Mouse (Mus musculus) kidney, embryonic 16.5 days (tissue): ENCODE measurements around the gene Nck2. TPM values are rescaled to one million over a fixed set of nuclear protein-coding genes. Genes with fewer than 3 reads are reported as not detected.

Experiments used
- ATAC-seq: fragments of 200-750 bp; cut with Nextera tagmentation; 2 replicates; pipeline ENCODE4 v1.8.0; 2017; ENCODE audit warnings: moderate TSS enrichment; ENCODE audit not compliant: low FRiP score, low TSS enrichment
- H3K27ac ChIP-seq: fragments of 300-500 bp; sonication (generic); 2 replicates; pipeline ENCODE4 v1.5.1; 2014; ENCODE audit warnings: low read length
- H3K27me3 ChIP-seq: fragments of 300-500 bp; sonication (generic); 2 replicates; pipeline ENCODE4 v1.6.1; 2014; ENCODE audit warnings: low read length, control low read depth, mixed read lengths; ENCODE audit not compliant: insufficient read depth
- H3K36me3 ChIP-seq: fragments of 300-500 bp; sonication (generic); 2 replicates; pipeline ENCODE4 v1.6.1; 2014; ENCODE audit warnings: low read length, control low read depth, mixed read lengths; ENCODE audit not compliant: insufficient read depth
- H3K4me1 ChIP-seq: fragments of 300-500 bp; sonication (generic); 2 replicates; pipeline ENCODE4 v1.6.1; 2014; ENCODE audit warnings: low read length, control low read depth, mixed read lengths; ENCODE audit not compliant: insufficient read depth
- H3K4me2 ChIP-seq: fragments of 300-500 bp; sonication (generic); replicated peaks from 2 replicates; pipeline ENCODE4 v1.6.1; 2014; ENCODE audit warnings: low read depth, low read length
- H3K4me3 ChIP-seq: fragments of 300-500 bp; sonication (generic); 2 replicates; pipeline ENCODE4 v1.5.1; 2014; ENCODE audit warnings: mild to moderate bottlenecking, low read length
- H3K9ac ChIP-seq: fragments of 300-500 bp; sonication (generic); replicated peaks from 2 replicates; pipeline ENCODE4 v1.6.1; 2014; ENCODE audit warnings: low read length
- H3K9me3 ChIP-seq: fragments of 300-500 bp; sonication (generic); 2 replicates; pipeline ENCODE4 v1.6.1; 2016; ENCODE audit warnings: low read length, control low read depth
- WGBS: fragments of 180-500 bp; shearing (Covaris S2); extraction: QIAGEN DNeasy Blood & Tissue Kit; methylation state at CpG from one replicate; pipeline ENCODE4 v1.1.7; 2014; 5-methylcytosine and 5-hydroxymethylcytosine counted together
- polyA plus RNA-seq: library from polyadenylated mRNA; unstranded; fragments of >200 nt; fragmentation: Nextera tagmentation; extraction: Ambion mirVana; gene quantifications from 2 replicates; pipeline ENCODE4 v1.2.1, GENCODE M21; 2015

The Nck2 gene
- polyA plus RNA-seq, 1 experiment from 2014 or later = 44.5 TPM

GRCm38 (mm10) chr1:43507809-43508208 is 63.4 kb downstream of the Nck2 start:
- Histone ChIP-seq H3K9me3 (no peaks in the 10 kb centered on the region), H3K4me3 (no peak overlapping the region), H3K9ac (no peak overlapping the region), H3K27ac (no peak overlapping the region), H3K36me3 (peaks cover 14% of the 10 kb centered on the region), H3K4me1 (peaks cover 33% of the 10 kb centered on the region), H3K4me2 (no peak overlapping the region), H3K27me3 (no peaks in the 10 kb centered on the region)
- WGBS = 59% methylated on average over 1 of the region's 1 CpGs
- ATAC-seq = no peak

- no peak overlapping the region for H3K27ac ChIP-seq
- 87% methylated on average over 12 of the region's 12 CpGs for WGBS
- H3K36me3 ChIP-seq = peaks cover 21% of the 10 kb centered on the region
- ATAC-seq = no peak
- peaks cover 8% of the 10 kb centered on the region for H3K4me1 ChIP-seq
- no peaks in the 10 kb centered on the region for H3K27me3 ChIP-seq
- no peaks in the 10 kb centered on the region for H3K9me3 ChIP-seq
- H3K9ac ChIP-seq = no peak overlapping the region
- no peak overlapping the region for H3K4me2 ChIP-seq
- no peak overlapping the region for H3K4me3 ChIP-seq
Measured at GRCm38 (mm10) chr1:43511256-43511655, 66.9 kb downstream of the Nck2 start.

- no peaks in the 10 kb centered on the region for H3K27me3 ChIP-seq
- H3K4me2 ChIP-seq = no peak overlapping the region
- no peak overlapping the region for H3K27ac ChIP-seq
- no peak for ATAC-seq
- H3K4me1 ChIP-seq = peaks cover 4% of the 10 kb centered on the region; the same call in 1 of the 2 replicates
- H3K9ac ChIP-seq = no peak overlapping the region
- no peak overlapping the region for H3K4me3 ChIP-seq
- 90% methylated on average over 8 of the region's 8 CpGs for WGBS
- no peaks in the 10 kb centered on the region for H3K9me3 ChIP-seq
- H3K36me3 ChIP-seq = peaks cover 21% of the 10 kb centered on the region
Measured at GRCm38 (mm10) chr1:43511667-43512066, 67.3 kb downstream of the Nck2 start.

GRCm38 (mm10) chr1:43517405-43517804 is 73.0 kb downstream of the Nck2 start:
- no peaks in the 10 kb centered on the region for H3K27me3 ChIP-seq
- no peak overlapping the region for H3K27ac ChIP-seq
- no peaks in the 10 kb centered on the region for H3K9me3 ChIP-seq
- peaks cover 13% of the 10 kb centered on the region for H3K36me3 ChIP-seq
- H3K4me2 ChIP-seq = no peak overlapping the region
- ATAC-seq = no peak
- no peak overlapping the region for H3K4me3 ChIP-seq
- no peak overlapping the region for H3K9ac ChIP-seq
- H3K4me1 ChIP-seq = 0 out of 2 replicates have a peak, but pooled peaks cover 4% of the 10 kb centered on the region
- WGBS = 98% methylated on average over 3 of the region's 3 CpGs

- 0 out of 2 replicates have a peak, but pooled peaks cover 3% of the 10 kb centered on the region for H3K36me3 ChIP-seq
- no peak overlapping the region for H3K27ac ChIP-seq
- ATAC-seq = no peak
- 93% methylated on average over 1 of the region's 1 CpGs for WGBS
- no peak overlapping the region for H3K4me3 ChIP-seq
- H3K4me1 ChIP-seq = 0 out of 2 replicates have a peak, but pooled peaks cover 4% of the 10 kb centered on the region
- no peaks in the 10 kb centered on the region for H3K9me3 ChIP-seq
- H3K27me3 ChIP-seq = no peaks in the 10 kb centered on the region
- H3K9ac ChIP-seq = no peak overlapping the region
- H3K4me2 ChIP-seq = no peak overlapping the region
Measured at GRCm38 (mm10) chr1:43520216-43520988, 76.0 kb downstream of the Nck2 start.

- WGBS = 85% methylated on average over 3 of the region's 3 CpGs
- Histone ChIP-seq H3K9me3 (no peaks in the 10 kb centered on the region), H3K4me3 (no peak overlapping the region), H3K27me3 (no peaks in the 10 kb centered on the region), H3K27ac (no peak overlapping the region), H3K36me3 (0 out of 2 replicates have a peak, but pooled peaks cover 7% of the 10 kb centered on the region), H3K9ac (no peak overlapping the region), H3K4me1 (0 out of 2 replicates have a peak, but pooled peaks cover 4% of the 10 kb centered on the region), H3K4me2 (no peak overlapping the region)
- ATAC-seq = no peak
Measured at GRCm38 (mm10) chr1:43520989-43521371, 76.6 kb downstream of the Nck2 start.

- H3K4me2 ChIP-seq = no peak overlapping the region
- WGBS = 87% methylated on average over 3 of the region's 3 CpGs
- no peak overlapping the region for H3K4me3 ChIP-seq
- no peak overlapping the region for H3K9ac ChIP-seq
- H3K36me3 ChIP-seq = 0 out of 2 replicates have a peak, but pooled peaks cover 7% of the 10 kb centered on the region
- no peaks in the 10 kb centered on the region for H3K27me3 ChIP-seq
- H3K4me1 ChIP-seq = 0 out of 2 replicates have a peak, but pooled peaks cover 4% of the 10 kb centered on the region
- H3K9me3 ChIP-seq = no peaks in the 10 kb centered on the region
- no peak for ATAC-seq
- H3K27ac ChIP-seq = no peak overlapping the region
Measured at GRCm38 (mm10) chr1:43521512-43521911, 77.1 kb downstream of the Nck2 start.

- no peak for ATAC-seq
- no peaks in the 10 kb centered on the region for H3K9me3 ChIP-seq
- no peak overlapping the region for H3K4me3 ChIP-seq
- WGBS = 87% methylated on average over 4 of the region's 4 CpGs
- H3K27ac ChIP-seq = no peak overlapping the region
- H3K4me2 ChIP-seq = no peak overlapping the region
- no peak overlapping the region for H3K9ac ChIP-seq
- H3K4me1 ChIP-seq = 0 out of 2 replicates have a peak, but pooled peaks cover 4% of the 10 kb centered on the region
- 0 out of 2 replicates have a peak, but pooled peaks cover 7% of the 10 kb centered on the region for H3K36me3 ChIP-seq
- H3K27me3 ChIP-seq = no peaks in the 10 kb centered on the region
Measured at GRCm38 (mm10) chr1:43521950-43522349, 77.6 kb downstream of the Nck2 start.

GRCm38 (mm10) chr1:43522976-43523375 is 78.6 kb downstream of the Nck2 start:
- 67% methylated on average over 2 of the region's 2 CpGs for WGBS
- Histone ChIP-seq H3K36me3 (0 out of 2 replicates have a peak, but pooled peaks cover 4% of the 10 kb centered on the region), H3K4me2 (no peak overlapping the region), H3K4me1 (0 out of 2 replicates have a peak, but pooled peaks cover 4% of the 10 kb centered on the region), H3K27me3 (no peaks in the 10 kb centered on the region), H3K9ac (no peak overlapping the region), H3K4me3 (no peak overlapping the region), H3K27ac (no peak overlapping the region), H3K9me3 (no peaks in the 10 kb centered on the region)
- ATAC-seq = no peak

- 68% methylated on average over 3 of the region's 3 CpGs for WGBS
- Histone ChIP-seq H3K4me3 (no peak overlapping the region), H3K36me3 (0 out of 2 replicates have a peak, but pooled peaks cover 4% of the 10 kb centered on the region), H3K4me2 (no peak overlapping the region), H3K4me1 (0 out of 2 replicates have a peak, but pooled peaks cover 6% of the 10 kb centered on the region), H3K27ac (no peak overlapping the region), H3K9me3 (no peaks in the 10 kb centered on the region), H3K9ac (no peak overlapping the region), H3K27me3 (no peaks in the 10 kb centered on the region)
- ATAC-seq = no peak
Measured at GRCm38 (mm10) chr1:43524332-43524731, 80.0 kb downstream of the Nck2 start.
